Mouse (Mus musculus): Measurements from ENCODE around the gene D10Jhu81e. TPM values are rescaled to one million over a fixed set of nuclear protein-coding genes. Genes with fewer than 3 reads are reported as not detected.
A peak's percentile ranks its signal among the peaks of the same experiment; 100 is the strongest.

D10Jhu81e gene
- polyA plus RNA-seq, 1 experiment from 2014 or later, result 34.2 TPM

- Histone ChIP-seq H3K36me3 (ENCODE audit: control insufficient read depth, insufficient read depth, low read length) (peaks cover 34% of the 10 kb centered on the region), H3K4me2 (ENCODE audit: low read length) (peak within 1 kb of the TSS; percentile 95)
Measured at GRCm38 (mm10) chr10:78184531-78185380, 15.2 kb upstream of the D10Jhu81e start, which contains the start of gene Pwp2. Pwp2 (minus strand) TSS chr10:78185149.

GRCm38 (mm10) chr10:78183577-78183976 is 14.0 kb upstream of the D10Jhu81e start:
- H3K4me3 ChIP-seq (ENCODE audit: low read depth, low read length), result no peak overlapping the region

More at GRCm38 (mm10) chr10:78184531-78185380, 15.2 kb upstream of the D10Jhu81e start, which contains the start of gene Pwp2:
- no peaks in the 10 kb centered on the region for H3K9me3 ChIP-seq (replicated peaks; ENCODE audit: control insufficient read depth, low read length, poor library complexity, severe bottlenecking)
- ATAC-seq, result peak; percentile 97
- peak within 1 kb of the TSS; percentile 58 for H3K9ac ChIP-seq (ENCODE audit: low read depth, low read length)
- WGBS, result 2% methylated on average over 47 of the region's 47 CpGs
- H3K27me3 ChIP-seq (ENCODE audit: control insufficient read depth, insufficient read depth, low read depth, low read length), result no peaks in the 10 kb centered on the region
- peak within 1 kb of the TSS; percentile 66 for H3K4me3 ChIP-seq (ENCODE audit: low read depth, low read length)
- H3K4me1 ChIP-seq (ENCODE audit: control insufficient read depth, insufficient read depth, low read length), result peaks cover 6% of the 10 kb centered on the region
- H3K27ac ChIP-seq (ENCODE audit: low read length), result peak within 1 kb of the TSS; percentile 44

GRCm38 (mm10) chr10:78182321-78182720 is 12.7 kb upstream of the D10Jhu81e start:
- no peak for ATAC-seq
- Histone ChIP-seq H3K9me3 (replicated peaks; ENCODE audit: control insufficient read depth, low read length, poor library complexity, severe bottlenecking) (no peaks in the 10 kb centered on the region), H3K9ac (ENCODE audit: low read depth, low read length) (no peak overlapping the region), H3K4me3 (ENCODE audit: low read depth, low read length) (no peak overlapping the region), H3K27me3 (ENCODE audit: control insufficient read depth, insufficient read depth, low read depth, low read length) (no peaks in the 10 kb centered on the region), H3K27ac (ENCODE audit: low read length) (no peak overlapping the region), H3K4me2 (ENCODE audit: low read length) (no peak overlapping the region), H3K36me3 (ENCODE audit: control insufficient read depth, insufficient read depth, low read length) (peaks cover 38% of the 10 kb centered on the region), H3K4me1 (ENCODE audit: control insufficient read depth, insufficient read depth, low read length) (peaks cover 6% of the 10 kb centered on the region)
- WGBS, result 95% methylated on average over 17 of the region's 17 CpGs

More at GRCm38 (mm10) chr10:78183577-78183976, 14.0 kb upstream of the D10Jhu81e start:
- 87% methylated on average over 3 of the region's 3 CpGs for WGBS
- ATAC-seq, result no peak
- H3K9me3 ChIP-seq (replicated peaks; ENCODE audit: control insufficient read depth, low read length, poor library complexity, severe bottlenecking), result no peaks in the 10 kb centered on the region
- no peaks in the 10 kb centered on the region for H3K27me3 ChIP-seq (ENCODE audit: control insufficient read depth, insufficient read depth, low read depth, low read length)
- H3K4me1 ChIP-seq (ENCODE audit: control insufficient read depth, insufficient read depth, low read length), result peaks cover 6% of the 10 kb centered on the region
- no peak overlapping the region; the same call in 1 of the 2 replicates for H3K4me2 ChIP-seq (ENCODE audit: low read length)
- peaks cover 36% of the 10 kb centered on the region for H3K36me3 ChIP-seq (ENCODE audit: control insufficient read depth, insufficient read depth, low read length)
- no peak overlapping the region for H3K9ac ChIP-seq (ENCODE audit: low read depth, low read length)
- no peak overlapping the region for H3K27ac ChIP-seq (ENCODE audit: low read length)

GRCm38 (mm10) chr10:78174474-78174873 is 4.9 kb upstream of the D10Jhu81e start:
- WGBS, result 95% methylated on average over 5 of the region's 5 CpGs
- Histone ChIP-seq H3K4me3 (ENCODE audit: low read depth, low read length) (no peak overlapping the region), H3K4me1 (ENCODE audit: control insufficient read depth, insufficient read depth, low read length) (peaks cover 7% of the 10 kb centered on the region; the same call in 1 of the 2 replicates), H3K27ac (ENCODE audit: low read length) (no peak overlapping the region), H3K9ac (ENCODE audit: low read depth, low read length) (no peak overlapping the region), H3K36me3 (ENCODE audit: control insufficient read depth, insufficient read depth, low read length) (peaks cover 64% of the 10 kb centered on the region), H3K9me3 (replicated peaks; ENCODE audit: control insufficient read depth, low read length, poor library complexity, severe bottlenecking) (no peaks in the 10 kb centered on the region), H3K4me2 (ENCODE audit: low read length) (no peak overlapping the region), H3K27me3 (ENCODE audit: control insufficient read depth, insufficient read depth, low read depth, low read length) (no peaks in the 10 kb centered on the region)
- ATAC-seq, result no peak

- ATAC-seq, result no peak
- H3K9me3 ChIP-seq (replicated peaks; ENCODE audit: control insufficient read depth, low read length, poor library complexity, severe bottlenecking), result no peaks in the 10 kb centered on the region
- WGBS, result 94% methylated on average over 9 of the region's 9 CpGs
- H3K4me3 ChIP-seq (ENCODE audit: low read depth, low read length), result no peak overlapping the region
- peaks cover 17% of the 10 kb centered on the region for H3K4me1 ChIP-seq (ENCODE audit: control insufficient read depth, insufficient read depth, low read length)
- no peaks in the 10 kb centered on the region for H3K27me3 ChIP-seq (ENCODE audit: control insufficient read depth, insufficient read depth, low read depth, low read length)
- H3K4me2 ChIP-seq (ENCODE audit: low read length), result no peak overlapping the region
- H3K27ac ChIP-seq (ENCODE audit: low read length), result no peak overlapping the region
- H3K9ac ChIP-seq (ENCODE audit: low read depth, low read length), result no peak overlapping the region
- H3K36me3 ChIP-seq (ENCODE audit: control insufficient read depth, insufficient read depth, low read length), result peaks cover 44% of the 10 kb centered on the region
Measured at GRCm38 (mm10) chr10:78171581-78171980, 2.0 kb upstream of the D10Jhu81e start.

GRCm38 (mm10) chr10:78171057-78171456 is 1.5 kb upstream of the D10Jhu81e start:
- 94% methylated on average over 7 of the region's 7 CpGs for WGBS
- Histone ChIP-seq H3K27ac (ENCODE audit: low read length) (no peak overlapping the region), H3K4me1 (ENCODE audit: control insufficient read depth, insufficient read depth, low read length) (peaks cover 17% of the 10 kb centered on the region), H3K4me3 (ENCODE audit: low read depth, low read length) (no peak overlapping the region), H3K9me3 (replicated peaks; ENCODE audit: control insufficient read depth, low read length, poor library complexity, severe bottlenecking) (no peaks in the 10 kb centered on the region), H3K36me3 (ENCODE audit: control insufficient read depth, insufficient read depth, low read length) (peaks cover 40% of the 10 kb centered on the region), H3K9ac (ENCODE audit: low read depth, low read length) (no peak overlapping the region), H3K27me3 (ENCODE audit: control insufficient read depth, insufficient read depth, low read depth, low read length) (no peaks in the 10 kb centered on the region), H3K4me2 (ENCODE audit: low read length) (no peak overlapping the region)
- ATAC-seq, result no peak

- ATAC-seq, result peak; percentile 2; the same call in 1 of the 2 replicates
Measured at GRCm38 (mm10) chr10:78170445-78170844, 863 bp upstream of the D10Jhu81e start.

GRCm38 (mm10) chr10:78168792-78169191 is 790 bp downstream of the D10Jhu81e start:
- H3K4me1 ChIP-seq (ENCODE audit: control insufficient read depth, insufficient read depth, low read length), result peaks cover 17% of the 10 kb centered on the region
- no peak overlapping the region for H3K27ac ChIP-seq (ENCODE audit: low read length)
- H3K9me3 ChIP-seq (replicated peaks; ENCODE audit: control insufficient read depth, low read length, poor library complexity, severe bottlenecking), result no peaks in the 10 kb centered on the region
- ATAC-seq, result no peak
- H3K36me3 ChIP-seq (ENCODE audit: control insufficient read depth, insufficient read depth, low read length), result peaks cover 34% of the 10 kb centered on the region
- no peaks in the 10 kb centered on the region for H3K27me3 ChIP-seq (ENCODE audit: control insufficient read depth, insufficient read depth, low read depth, low read length)
- H3K4me2 ChIP-seq (ENCODE audit: low read length), result peak overlapping the region; percentile 83
- H3K4me3 ChIP-seq (ENCODE audit: low read depth, low read length), result peak overlapping the region; percentile 78
- WGBS, result 88% methylated on average over 11 of the region's 11 CpGs
- peak overlapping the region; percentile 85 for H3K9ac ChIP-seq (ENCODE audit: low read depth, low read length)

More at GRCm38 (mm10) chr10:78170445-78170844, 863 bp upstream of the D10Jhu81e start:
- Histone ChIP-seq H3K27ac (ENCODE audit: low read length) (peak overlapping the region; percentile 77), H3K4me1 (ENCODE audit: control insufficient read depth, insufficient read depth, low read length) (peaks cover 17% of the 10 kb centered on the region), H3K36me3 (ENCODE audit: control insufficient read depth, insufficient read depth, low read length) (peaks cover 41% of the 10 kb centered on the region), H3K4me3 (ENCODE audit: low read depth, low read length) (peak overlapping the region; percentile 78; the same call in 1 of the 2 replicates), H3K4me2 (ENCODE audit: low read length) (peak overlapping the region; percentile 83), H3K9ac (ENCODE audit: low read depth, low read length) (peak overlapping the region; percentile 66), H3K27me3 (ENCODE audit: control insufficient read depth, insufficient read depth, low read depth, low read length) (no peaks in the 10 kb centered on the region), H3K9me3 (replicated peaks; ENCODE audit: control insufficient read depth, low read length, poor library complexity, severe bottlenecking) (no peaks in the 10 kb centered on the region)
- 56% methylated on average over 2 of the region's 2 CpGs for WGBS

GRCm38 (mm10) chr10:78167775-78168174 is 1.8 kb downstream of the D10Jhu81e start:
- Histone ChIP-seq H3K4me3 (ENCODE audit: low read depth, low read length) (no peak overlapping the region), H3K27ac (ENCODE audit: low read length) (no peak overlapping the region), H3K4me2 (ENCODE audit: low read length) (no peak overlapping the region), H3K4me1 (ENCODE audit: control insufficient read depth, insufficient read depth, low read length) (peaks cover 17% of the 10 kb centered on the region), H3K36me3 (ENCODE audit: control insufficient read depth, insufficient read depth, low read length) (peaks cover 33% of the 10 kb centered on the region), H3K27me3 (ENCODE audit: control insufficient read depth, insufficient read depth, low read depth, low read length) (no peaks in the 10 kb centered on the region), H3K9ac (ENCODE audit: low read depth, low read length) (no peak overlapping the region), H3K9me3 (replicated peaks; ENCODE audit: control insufficient read depth, low read length, poor library complexity, severe bottlenecking) (no peaks in the 10 kb centered on the region)
- ATAC-seq, result no peak

All from midbrain, embryonic 16.5 days (tissue).